Comparison of ENCODE assay signal across 8 mouse cellular contexts in the genomic region with DNA sequence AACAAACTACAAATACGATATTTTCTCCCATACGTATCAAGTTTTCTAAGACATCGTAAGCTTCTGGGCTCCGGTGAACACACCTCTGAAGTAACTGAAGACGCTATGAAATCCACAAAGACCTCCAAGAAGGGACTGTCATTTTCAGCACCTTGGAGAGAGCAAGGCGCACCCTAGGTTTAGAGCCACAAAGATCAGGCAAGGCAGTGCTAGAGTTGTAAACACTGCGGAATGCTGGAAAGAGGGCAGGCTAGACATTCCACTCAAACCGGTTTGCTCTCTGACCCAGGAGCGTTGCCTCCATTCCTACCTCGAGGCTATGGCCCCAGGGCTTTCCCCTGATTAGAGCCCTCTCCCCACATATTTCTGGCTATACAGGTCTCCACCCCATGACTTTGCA. TPM values are rescaled to one million over a fixed set of nuclear protein-coding genes. Genes with fewer than 3 reads are reported as not detected.
DNase-seq lines count a peak whose midpoint lies in the region; ATAC-seq and TF ChIP-seq lines count a peak whose summit lies in the region.

No protein-coding gene starts in this region.

- no peak overlapping the region for H3K4me2 ChIP-seq in lung, embryonic 14.5 days
- H3K4me2 ChIP-seq in embryonic facial prominence, embryonic 11.5 days (ENCODE audit: low read depth, low read length) = no peak overlapping the region

- peak; percentile 88 for DNase-seq in lung, embryonic 14.5 days
- DNase-seq in lung, postnatal 25 days (ENCODE audit: low spot score) = no peak
- DNase-seq in adipocyte (ENCODE audit: low spot score) = peak; percentile 16
- DNase-seq in embryonic facial prominence, embryonic 11.5 days (ENCODE audit: low spot score) = peak; percentile 84
- DNase-seq in ovary, postnatal 36 days (ENCODE audit: low spot score) = peak; percentile 14
- no peak for DNase-seq in cerebellum, postnatal 36 days
- DNase-seq in B cell, adult 2 months = no peak
- DNase-seq in T-cell, adult 2 months (ENCODE audit: low spot score) = no peak

- no peak for TF ChIP-seq CTCF in lung, embryonic 14.5 days (IDR thresholded peaks at IDR 0.05; ENCODE audit: low read depth)

- WGBS in lung, embryonic 14.5 days = 29% methylated on average over 10 of the region's 10 CpGs
- WGBS in embryonic facial prominence, embryonic 11.5 days = 33% methylated on average over 10 of the region's 10 CpGs

- H3K36me3 ChIP-seq in lung, embryonic 14.5 days (ENCODE audit: insufficient read depth) = no peaks in the 10 kb centered on the region
- no peaks in the 10 kb centered on the region for H3K36me3 ChIP-seq in embryonic facial prominence, embryonic 11.5 days (replicated peaks; ENCODE audit: control insufficient read depth, insufficient read depth, low read depth, low read length)

- no peaks in the 10 kb centered on the region for H3K4me1 ChIP-seq in lung, embryonic 14.5 days (ENCODE audit: insufficient read depth)
- H3K4me1 ChIP-seq in embryonic facial prominence, embryonic 11.5 days (ENCODE audit: control insufficient read depth, insufficient read depth, low read length) = no peaks in the 10 kb centered on the region

- no peak overlapping the region for H3K27ac ChIP-seq in lung, embryonic 14.5 days (ENCODE audit: low read depth)
- H3K27ac ChIP-seq in embryonic facial prominence, embryonic 11.5 days (replicated peaks; ENCODE audit: low read depth, low read length) = no peak overlapping the region

- no peak overlapping the region for H3K4me3 ChIP-seq in lung, embryonic 14.5 days (ENCODE audit: low read depth, low read length)
- no peak overlapping the region for H3K4me3 ChIP-seq in embryonic facial prominence, embryonic 11.5 days (ENCODE audit: low read depth, low read length)

- ATAC-seq in lung, embryonic 14.5 days (ENCODE audit: insufficient read depth) = peak; percentile 76
- ATAC-seq in embryonic facial prominence, embryonic 11.5 days (replicated peaks; ENCODE audit: insufficient number of reproducible peaks, low FRiP score, low TSS enrichment, low read depth) = no peak

- H3K27me3 ChIP-seq in lung, embryonic 14.5 days (ENCODE audit: insufficient read depth, low read length) = no peaks in the 10 kb centered on the region
- no peaks in the 10 kb centered on the region for H3K27me3 ChIP-seq in embryonic facial prominence, embryonic 11.5 days (ENCODE audit: control insufficient read depth, insufficient read depth, low read length)

- no peaks in the 10 kb centered on the region for H3K9me3 ChIP-seq in lung, embryonic 14.5 days (ENCODE audit: low read depth, low read length)
- H3K9me3 ChIP-seq in embryonic facial prominence, embryonic 11.5 days (replicated peaks; ENCODE audit: control insufficient read depth, low read length) = no peaks in the 10 kb centered on the region

- H3K9ac ChIP-seq in lung, embryonic 14.5 days = no peak overlapping the region
- H3K9ac ChIP-seq in embryonic facial prominence, embryonic 11.5 days (replicated peaks; ENCODE audit: low read length) = no peak overlapping the region

RNA-seq across cellular contexts. Expression of a gene that starts 36.7 kb away (rescaled TPM):
- 0.79 and 0.88 TPM in 2 replicates for polyA plus RNA-seq in lung, embryonic 14.5 days (2014; fragmentation: Nextera tagmentation; extraction: Ambion mirVana)
- 3.8 and 4.5 TPM in 2 replicates for polyA plus RNA-seq in embryonic facial prominence, embryonic 11.5 days (2014; fragmentation: Nextera tagmentation; extraction: Ambion mirVana)

Comparison
In these comparisons a context has a peak if more than half of its experiments do, and no peak if none do; other contexts are left out.
1. DNase-seq: peak in lung, embryonic 14.5 days (single experiment), adipocyte (single experiment), embryonic facial prominence, embryonic 11.5 days (single experiment) and ovary, postnatal 36 days (single experiment); none in lung, postnatal 25 days (single experiment), cerebellum, postnatal 36 days (0 of 2), B cell, adult 2 months (0 of 2) and T-cell, adult 2 months (single experiment).